Mouse (Mus musculus): ENCODE results near the gene Ppp2r5a. TPM values are rescaled to one million over a fixed set of nuclear protein-coding genes. Genes with fewer than 3 reads are reported as not detected.

Gene Ppp2r5a
- total and polyA plus RNA-seq, 3 experiments: 40.3 to 96.7 (median 62.0) TPM

DNA sequence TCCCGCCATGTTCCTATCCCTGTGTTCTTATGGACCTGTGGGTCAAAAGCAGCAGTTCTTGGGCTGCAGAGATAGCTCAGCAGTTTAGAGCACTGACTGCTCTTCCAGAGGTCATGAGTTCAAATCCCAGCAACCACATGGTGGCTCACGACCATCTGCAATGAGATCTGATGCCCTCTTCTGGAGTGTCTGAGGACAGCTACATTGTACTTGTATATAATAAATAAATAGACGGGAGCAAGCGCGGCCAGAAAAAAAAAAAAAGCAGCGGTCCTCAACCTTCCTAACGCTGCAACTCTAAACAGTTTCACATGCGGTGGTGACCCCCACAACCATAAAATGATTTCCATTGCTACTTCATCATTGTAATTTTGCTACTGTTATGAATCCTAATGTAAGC, 86.3 kb downstream of the Ppp2r5a start:
- Histone ChIP-seq H3K27me3 (replicated peaks) (no peaks in the 10 kb centered on the region), H3K9ac (ENCODE audit: insufficient read depth, low read depth) (no peak overlapping the region), H3K36me3 (replicated peaks in 1 of 2; ENCODE audit: control insufficient read depth in 1 of 2, insufficient read depth in 1 of 2, low read length in 1 of 2) (no peaks in the 10 kb centered on the region), H3K4me1 (ENCODE audit: control insufficient read depth in 1 of 2, insufficient read depth in 2 of 2) (peaks cover 6 to 23% of the 10 kb centered on the region in 2 experiments), H3K4me2 (ENCODE audit: insufficient read depth, low read depth, poor library complexity, severe bottlenecking) (peak overlapping the region; percentile 70; the same call in 1 of the 2 replicates), H3K4me3 (replicated peaks in 1 of 3; ENCODE audit: low read depth in 2 of 3, low read length in 2 of 3, poor library complexity in 1 of 3) (peak overlapping the region in 2 of 3 experiments; percentile 70 to 71), H3K79me2 (replicated peaks; ENCODE audit: control insufficient read depth, extremely low read depth, insufficient read depth, poor library complexity, severe bottlenecking) (no peaks in the 10 kb centered on the region), H3K9me3 (replicated peaks; ENCODE audit: low read length) (no peaks in the 10 kb centered on the region), H3K27ac (ENCODE audit: insufficient read depth, low read depth) (no peak overlapping the region)
- TF ChIP-seq CTCF (conservative IDR thresholded peaks at IDR 0.05 in 1 of 2, IDR thresholded peaks at IDR 0.05 in 1 of 2; ENCODE audit: low read depth in 2 of 2, low read length in 2 of 2): peak in 1 of 2 experiments; percentile 30; a peak in 2 of 4 replicates
- TF ChIP-seq ZNF384 (IDR thresholded peaks at IDR 0.05; ENCODE audit: low read depth, low read length): 0 out of 2 replicates have a peak, but pooled peaks have one; percentile 7
- no peak; the same call in 1 of the 2 replicates for TF ChIP-seq TCF12 (IDR thresholded peaks at IDR 0.05; ENCODE audit: low read depth, low read length)
- in situ Hi-C loops (cut with MboI; ENCODE audit: low pct_ligation_motif_present, low pct_unique_long_range_greater_than_20kb, low sequenced_read_pairs): loop anchor here (10.0 kb wide), 1 partner anchor 248 kb away; no protein-coding TSS in a partner anchor
- DNase-seq (ENCODE audit: extremely low read depth): no peak
- dilution Hi-C loops (cut with MboI; ENCODE audit: extremely low pct_ligation_motif_present, extremely low pct_unique_long_range_greater_than_20kb, low sequenced_read_pairs): no loop called here

DNA sequence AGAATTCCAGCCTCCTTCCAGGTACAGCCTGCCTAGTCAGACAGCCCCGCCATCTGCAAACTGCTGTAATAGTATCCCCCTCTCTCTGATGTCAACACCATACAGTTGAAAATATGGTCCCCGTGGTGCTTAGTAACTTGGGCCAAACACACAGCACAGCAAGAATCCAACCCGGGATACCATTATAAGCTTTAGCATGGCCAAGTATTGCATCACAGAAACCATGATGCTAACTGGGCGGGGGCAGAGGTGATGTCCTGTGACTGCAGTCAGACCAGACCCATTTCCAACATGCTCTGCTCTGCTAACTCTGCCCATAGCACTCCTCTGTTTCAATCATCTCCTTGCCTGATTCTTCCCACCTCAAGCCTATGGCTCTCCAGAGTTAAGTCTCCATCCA, 89.1 kb downstream of the Ppp2r5a start:
- H3K36me3 ChIP-seq (replicated peaks in 1 of 2; ENCODE audit: control insufficient read depth in 1 of 2, insufficient read depth in 1 of 2, low read length in 1 of 2): peaks cover 2 to 14% of the 10 kb centered on the region in 2 experiments
- in situ Hi-C loops (cut with MboI; ENCODE audit: low pct_ligation_motif_present, low pct_unique_long_range_greater_than_20kb, low sequenced_read_pairs): loop anchor here (10.0 kb wide), 1 partner anchor 251 kb away; no protein-coding TSS in a partner anchor
- peak overlapping the region; percentile 36; the same call in 1 of the 2 replicates for H3K9ac ChIP-seq (ENCODE audit: insufficient read depth, low read depth)
- no peaks in the 10 kb centered on the region for H3K27me3 ChIP-seq (replicated peaks)
- dilution Hi-C loops (cut with MboI; ENCODE audit: extremely low pct_ligation_motif_present, extremely low pct_unique_long_range_greater_than_20kb, low sequenced_read_pairs): no loop called here
- H3K4me2 ChIP-seq (ENCODE audit: insufficient read depth, low read depth, poor library complexity, severe bottlenecking): peak overlapping the region; percentile 50; the same call in 1 of the 2 replicates
- no peak for DNase-seq (ENCODE audit: extremely low read depth)
- H3K4me1 ChIP-seq (ENCODE audit: control insufficient read depth in 1 of 2, insufficient read depth in 2 of 2): peaks cover 6 to 23% of the 10 kb centered on the region in 2 experiments
- H3K9me3 ChIP-seq (replicated peaks; ENCODE audit: low read length): no peaks in the 10 kb centered on the region
- H3K27ac ChIP-seq (ENCODE audit: insufficient read depth, low read depth): no peak overlapping the region
- TF ChIP-seq SMC3 (IDR thresholded peaks at IDR 0.05; ENCODE audit: low read depth, low read length): no peak
- TF ChIP-seq MAX (IDR thresholded peaks at IDR 0.05; ENCODE audit: low read length): no peak
- no peak for TF ChIP-seq ZMIZ1 (IDR thresholded peaks at IDR 0.05; ENCODE audit: low read depth, low read length)
- no peak for TF ChIP-seq HCFC1 (IDR thresholded peaks at IDR 0.05; ENCODE audit: low read depth, low read length)
- no peak for TF ChIP-seq RAD21 (IDR thresholded peaks at IDR 0.05; ENCODE audit: low read depth, low read length)
- no peak for TF ChIP-seq TBP (conservative IDR thresholded peaks at IDR 0.05; ENCODE audit: low read depth, low read length)
- no peak for TF ChIP-seq GABPA (IDR thresholded peaks at IDR 0.05; ENCODE audit: insufficient replicate concordance, low read depth, low read length)
- TF ChIP-seq BHLHE40 (IDR thresholded peaks at IDR 0.05; ENCODE audit: low read depth, low read length): no peak
- no peak for TF ChIP-seq CHD1 (IDR thresholded peaks at IDR 0.05; ENCODE audit: low read depth, low read length)
- no peak for TF ChIP-seq ETS1 (conservative IDR thresholded peaks at IDR 0.05; ENCODE audit: low read depth, low read length)
- TF ChIP-seq CHD2 (IDR thresholded peaks at IDR 0.05; ENCODE audit: low read length): no peak
- no peak for TF ChIP-seq CTCF (conservative IDR thresholded peaks at IDR 0.05 in 1 of 2, IDR thresholded peaks at IDR 0.05 in 1 of 2; ENCODE audit: low read depth in 2 of 2, low read length in 2 of 2)
- TF ChIP-seq IRF4 (IDR thresholded peaks at IDR 0.05; ENCODE audit: low read depth, low read length): no peak
- no peak for TF ChIP-seq JUND (conservative IDR thresholded peaks at IDR 0.05; ENCODE audit: low read depth, low read length)
- H3K79me2 ChIP-seq (replicated peaks; ENCODE audit: control insufficient read depth, extremely low read depth, insufficient read depth, poor library complexity, severe bottlenecking): no peaks in the 10 kb centered on the region
- H3K4me3 ChIP-seq (replicated peaks in 1 of 3; ENCODE audit: low read depth in 2 of 3, low read length in 2 of 3, poor library complexity in 1 of 3): no peak overlapping the region

Measured in CH12.LX (cell line).